Mouse (Mus musculus): ENCODE measurements around the gene E330017A01Rik.

- TF ChIP-seq CTCF (conservative IDR thresholded peaks at IDR 0.05; ENCODE audit: low read length) = no peak
- TF ChIP-seq POU5F1 (IDR thresholded peaks at IDR 0.05; ENCODE audit: borderline replicate concordance, low read length) = no peak
Observed at GRCm38 (mm10) chr16:58658668-58659067, 20.1 kb upstream of the E330017A01Rik start.
